8 mouse cellular contexts compared by ENCODE assay signal in genomic region chr2:180228060-180228458, GRCm38 (mm10). TPM values are rescaled to one million over a fixed set of nuclear protein-coding genes. Genes with fewer than 3 reads are reported as not detected.
DNase-seq lines count a peak whose midpoint lies in the region; ATAC-seq and TF ChIP-seq lines count a peak whose summit lies in the region.
"Had no signal": no experiment of that assay in that cellular context is flagged by ENCODE, and none has a peak within 500 bp of the region (broad histone marks: within the 10 kb centered on the region; RNA-seq: fewer than 3 reads in every experiment).

No protein-coding gene starts in this region.

- H3K36me3 ChIP-seq in heart, embryonic 14.5 days (ENCODE audit: control insufficient read depth, insufficient read depth, low read length): no peaks in the 10 kb centered on the region
- no peaks in the 10 kb centered on the region for H3K36me3 ChIP-seq in megakaryocyte, embryonic 14.5 days (replicated peaks; ENCODE audit: low read length)
- H3K36me3 ChIP-seq in stomach, embryonic 14.5 days (ENCODE audit: control insufficient read depth, insufficient read depth, low read length): no peaks in the 10 kb centered on the region
- H3K36me3 ChIP-seq: hindbrain, embryonic 15.5 days had no signal

- peaks cover 38 to 53% of the 10 kb centered on the region in 2 experiments for H3K4me1 ChIP-seq in heart, embryonic 14.5 days (ENCODE audit: control insufficient read depth in 2 of 2, insufficient read depth in 2 of 2, low read length in 2 of 2)
- H3K4me1 ChIP-seq in megakaryocyte, embryonic 14.5 days: peaks cover 70% of the 10 kb centered on the region
- H3K4me1 ChIP-seq in embryonic fibroblast, embryonic 13.5 days (ENCODE audit: control insufficient read depth, insufficient read depth, low read length): peaks cover 7% of the 10 kb centered on the region; the same call in 1 of the 2 replicates
- H3K4me1 ChIP-seq in stomach, embryonic 14.5 days (ENCODE audit: control insufficient read depth, insufficient read depth, low read length): peaks cover 36% of the 10 kb centered on the region

- H3K9me3 ChIP-seq in heart, embryonic 14.5 days (ENCODE audit: control insufficient read depth, low read length): no peaks in the 10 kb centered on the region
- no peaks in the 10 kb centered on the region for H3K9me3 ChIP-seq in megakaryocyte, embryonic 14.5 days
- H3K9me3 ChIP-seq in stomach, embryonic 14.5 days (ENCODE audit: control insufficient read depth, low read depth, low read length): no peaks in the 10 kb centered on the region
- H3K9me3 ChIP-seq: hindbrain, embryonic 15.5 days had no signal

- DNase-seq in heart, postnatal 36 days: no peak
- no peak for DNase-seq in right cerebral cortex, adult 2 months (ENCODE audit: low spot score in 2 of 2)

- no peak overlapping the region for H3K4me3 ChIP-seq in heart, embryonic 14.5 days (ENCODE audit: control insufficient read depth in 1 of 2, insufficient read depth in 1 of 2, low read depth in 1 of 2, low read length in 2 of 2)
- peak overlapping the region; percentile 88 for H3K4me3 ChIP-seq in megakaryocyte, embryonic 14.5 days (replicated peaks)
- no peak overlapping the region for H3K4me3 ChIP-seq in embryonic fibroblast, embryonic 13.5 days (ENCODE audit: insufficient read depth, low read length)
- no peak overlapping the region for H3K4me3 ChIP-seq in stomach, embryonic 14.5 days (ENCODE audit: low read depth, low read length)
- H3K4me3 ChIP-seq: hindbrain, embryonic 15.5 days had no signal

- H3K4me2 ChIP-seq in heart, embryonic 14.5 days (ENCODE audit: low read length): peak overlapping the region; percentile 57
- 0 out of 2 replicates have a peak overlapping the region, but pooled peaks have one; percentile 36 for H3K4me2 ChIP-seq in stomach, embryonic 14.5 days (replicated peaks; ENCODE audit: low read depth, low read length)

- peak overlapping the region; percentile 22; the same call in 1 of the 2 replicates for H3K9ac ChIP-seq in heart, embryonic 14.5 days (ENCODE audit: low read length)
- H3K9ac ChIP-seq in stomach, embryonic 14.5 days (replicated peaks; ENCODE audit: low read depth, low read length): no peak overlapping the region
- H3K9ac ChIP-seq: hindbrain, embryonic 15.5 days had no signal

- no peak for TF ChIP-seq CTCF in embryonic fibroblast, embryonic 13.5 days (IDR thresholded peaks at IDR 0.05; ENCODE audit: borderline replicate concordance, insufficient read depth, low read length)

- intact Hi-C loops in heart, postnatal 36 days (cut with DNase I): loop anchor here (1.0 to 2.0 kb wide), 2 partner anchors 20 to 23 kb away; no protein-coding TSS in a partner anchor

- 43% methylated on average over 6 of the region's 6 CpGs for WGBS in heart, embryonic 14.5 days
- WGBS in stomach, embryonic 14.5 days: 44% methylated on average over 6 of the region's 6 CpGs

- no peak for TF ChIP-seq POLR2A in embryonic fibroblast, embryonic 13.5 days (IDR thresholded peaks at IDR 0.05; ENCODE audit: low read depth, low read length)

- no peaks in the 10 kb centered on the region; the same call in 1 of the 2 replicates for H3K27me3 ChIP-seq in heart, embryonic 14.5 days (ENCODE audit: control insufficient read depth, insufficient read depth, low read length)
- H3K27me3 ChIP-seq in megakaryocyte, embryonic 14.5 days (replicated peaks): peaks cover 61% of the 10 kb centered on the region
- H3K27me3 ChIP-seq in stomach, embryonic 14.5 days (ENCODE audit: control insufficient read depth, insufficient read depth, low read length): no peaks in the 10 kb centered on the region

- no peak for ATAC-seq in heart, embryonic 14.5 days (ENCODE audit: insufficient number of reproducible peaks, insufficient read depth, low FRiP score, low read depth)
- ATAC-seq in megakaryocyte, adult 5-6 weeks (ENCODE audit: poor library complexity, severe bottlenecking): no peak
- ATAC-seq in stomach, embryonic 14.5 days (ENCODE audit: insufficient number of reproducible peaks, insufficient read depth, low FRiP score, low read depth): no peak

- H3K27ac ChIP-seq in heart, embryonic 14.5 days (replicated peaks in 1 of 2; ENCODE audit: control insufficient read depth in 1 of 2, insufficient read depth in 1 of 2, low read depth in 2 of 2, low read length in 2 of 2): peak overlapping the region; percentile 51
- peak overlapping the region; percentile 46 for H3K27ac ChIP-seq in embryonic fibroblast, embryonic 13.5 days (ENCODE audit: insufficient read depth, low read length)
- no peak overlapping the region for H3K27ac ChIP-seq in stomach, embryonic 14.5 days (ENCODE audit: low read length)
- H3K27ac ChIP-seq: hindbrain, embryonic 15.5 days had no signal

RNA-seq across cellular contexts. Expression of gene Lama5, which starts 2.4 kb away (rescaled TPM):
- 30.5 and 32.7 TPM in 2 replicates for polyA plus RNA-seq in heart, embryonic 14.5 days (2014; fragmentation: Nextera tagmentation; extraction: Ambion mirVana)
- 10 to 100 TPM; 70.7 to 76.3 TPM for total RNA-seq in heart, postnatal 36 days (2021)
- polyA plus RNA-seq in megakaryocyte, embryonic 14.5 days (2012; ENCODE audit: insufficient read depth, low replicate concordance): 0.23 and 3.4 TPM in 2 replicates
- 0.48 and 0.83 TPM in 2 replicates for total RNA-seq in megakaryocyte, adult 5-6 weeks (2015)
- total RNA-seq in megakaryocyte, adult 5-6 weeks (2017): 0.18 and 4.0 TPM in 2 replicates
- polyA plus RNA-seq in embryonic fibroblast, embryonic 13.5 days (2011; ENCODE audit: insufficient read length, low read depth, missing spikeins): 31.0 and 51.1 TPM in 2 replicates
- polyA plus RNA-seq in stomach, embryonic 14.5 days (2014; fragmentation: Nextera tagmentation; extraction: Ambion mirVana): 64.0 and 70.9 TPM in 2 replicates

RNA-seq across cellular contexts. Expression of gene Rps21, which starts 29.1 kb away (rescaled TPM):
- polyA plus RNA-seq in heart, embryonic 14.5 days (2014; fragmentation: Nextera tagmentation; extraction: Ambion mirVana): 386 and 447 TPM in 2 replicates
- total RNA-seq in heart, postnatal 36 days (2021): 100 to 1,000 TPM; 500 to 574 TPM
- 99.7 and 1,213 TPM in 2 replicates for polyA plus RNA-seq in megakaryocyte, embryonic 14.5 days (2012; ENCODE audit: insufficient read depth, low replicate concordance)
- 1,036 and 1,070 TPM in 2 replicates for total RNA-seq in megakaryocyte, adult 5-6 weeks (2015)
- total RNA-seq in megakaryocyte, adult 5-6 weeks (2017): 1,935 and 2,289 TPM in 2 replicates
- 1,138 and 1,342 TPM in 2 replicates for polyA plus RNA-seq in embryonic fibroblast, embryonic 13.5 days (2011; ENCODE audit: insufficient read length, low read depth, missing spikeins)
- 734 and 745 TPM in 2 replicates for polyA plus RNA-seq in stomach, embryonic 14.5 days (2014; fragmentation: Nextera tagmentation; extraction: Ambion mirVana)

RNA-seq across cellular contexts. Expression of gene Cables2, which starts 45.2 kb away (rescaled TPM):
- 15.1 and 16.1 TPM in 2 replicates for polyA plus RNA-seq in heart, embryonic 14.5 days (2014; fragmentation: Nextera tagmentation; extraction: Ambion mirVana)
- 10 to 100 TPM; 11.2 to 13.5 TPM for total RNA-seq in heart, postnatal 36 days (2021)
- 8.4 and 46.3 TPM in 2 replicates for polyA plus RNA-seq in megakaryocyte, embryonic 14.5 days (2012; ENCODE audit: insufficient read depth, low replicate concordance)
- total RNA-seq in megakaryocyte, adult 5-6 weeks (2015): 16.0 and 16.4 TPM in 2 replicates
- 12.1 and 12.8 TPM in 2 replicates for total RNA-seq in megakaryocyte, adult 5-6 weeks (2017)
- polyA plus RNA-seq in embryonic fibroblast, embryonic 13.5 days (2011; ENCODE audit: insufficient read length, low read depth, missing spikeins): 12.5 and 13.4 TPM in 2 replicates
- polyA plus RNA-seq in stomach, embryonic 14.5 days (2014; fragmentation: Nextera tagmentation; extraction: Ambion mirVana): 15.5 and 20.4 TPM in 2 replicates

RNA-seq across cellular contexts. Expression of gene Adrm1, which starts 56.8 kb away (rescaled TPM):
- polyA plus RNA-seq in heart, embryonic 14.5 days (2014; fragmentation: Nextera tagmentation; extraction: Ambion mirVana): 102 and 109 TPM in 2 replicates
- 10 to 100 TPM; 86.6 to 89.7 TPM for total RNA-seq in heart, postnatal 36 days (2021)
- 509 and 1,399 TPM in 2 replicates for polyA plus RNA-seq in megakaryocyte, embryonic 14.5 days (2012; ENCODE audit: insufficient read depth, low replicate concordance)
- total RNA-seq in megakaryocyte, adult 5-6 weeks (2015): 55.7 and 58.0 TPM in 2 replicates
- 32.0 and 39.1 TPM in 2 replicates for total RNA-seq in megakaryocyte, adult 5-6 weeks (2017)
- 44.5 and 53.3 TPM in 2 replicates for polyA plus RNA-seq in embryonic fibroblast, embryonic 13.5 days (2011; ENCODE audit: insufficient read length, low read depth, missing spikeins)
- 134 and 138 TPM in 2 replicates for polyA plus RNA-seq in stomach, embryonic 14.5 days (2014; fragmentation: Nextera tagmentation; extraction: Ambion mirVana)
